Mouse (Mus musculus): Measurements from ENCODE around the gene Plekhs1. TPM values are rescaled to one million over a fixed set of nuclear protein-coding genes. Genes with fewer than 3 reads are reported as not detected.

The Plekhs1 gene
- total and polyA plus RNA-seq, 3 experiments = 0.84 to 0.85 TPM; not detected in 1

DNA sequence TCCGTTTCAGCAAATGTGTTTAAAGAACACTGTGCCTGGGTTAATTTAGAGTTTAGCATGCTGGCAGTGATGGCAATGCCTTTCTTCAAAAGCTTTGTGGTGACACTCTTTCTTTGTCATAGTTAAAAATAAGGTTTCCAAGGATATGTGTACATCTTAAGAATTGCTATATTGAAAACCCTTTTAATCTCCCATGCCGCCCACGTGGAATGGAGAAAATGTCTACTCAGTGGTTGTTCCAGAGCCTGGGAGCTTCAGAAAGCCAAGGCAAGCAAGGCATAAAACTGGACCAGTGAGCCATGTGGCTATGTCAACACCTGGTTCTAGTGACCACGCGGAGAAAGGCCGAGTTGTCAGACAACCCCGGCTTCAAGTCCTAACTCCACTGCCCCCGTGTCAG, 11.9 kb upstream of the Plekhs1 start:
- Histone ChIP-seq H3K4me3 (ENCODE audit: control insufficient read depth in 1 of 2, insufficient read depth in 1 of 2, low read depth in 2 of 2, low read length in 2 of 2) (no peak overlapping the region), H3K9me3 (replicated peaks; ENCODE audit: insufficient read depth, low read length) (no peaks in the 10 kb centered on the region), H3K9ac (ENCODE audit: control insufficient read depth, low read depth, low read length, poor library complexity, severe bottlenecking) (no peak overlapping the region), H3K36me3 (ENCODE audit: control insufficient read depth in 1 of 2, insufficient read depth in 2 of 2, low read length in 2 of 2) (0 out of 4 replicates have a peak, but pooled peaks cover 0 to 2% of the 10 kb centered on the region in 2 experiments), H3K27me3 (ENCODE audit: control insufficient read depth in 1 of 2, insufficient read depth in 2 of 2, low read length in 2 of 2) (no peaks in the 10 kb centered on the region), H3K4me1 (ENCODE audit: control insufficient read depth in 1 of 2, insufficient read depth in 2 of 2, low read length in 2 of 2) (no peaks in the 10 kb centered on the region), H3K79me2 (ENCODE audit: control insufficient read depth, insufficient read depth, low read length, poor library complexity) (no peaks in the 10 kb centered on the region), H3K27ac (ENCODE audit: control insufficient read depth, low read depth, low read length) (no peak overlapping the region)
- TF ChIP-seq ELF1 (IDR thresholded peaks at IDR 0.05; ENCODE audit: low read depth, low read length) (no peak), TCF12 (IDR thresholded peaks at IDR 0.05; ENCODE audit: low read depth, low read length) (no peak), ETS1 (IDR thresholded peaks at IDR 0.05; ENCODE audit: low read depth, low read length) (no peak), MEF2A (IDR thresholded peaks at IDR 0.05; ENCODE audit: extremely low read depth, insufficient replicate concordance, low read depth, low read length, poor library complexity, severe bottlenecking) (no peak), TBP (IDR thresholded peaks at IDR 0.05; ENCODE audit: low read depth, low read length) (no peak), SIN3A (IDR thresholded peaks at IDR 0.05; ENCODE audit: low read length) (no peak), MXI1 (IDR thresholded peaks at IDR 0.05; ENCODE audit: low read depth, low read length) (no peak)
- DNase-seq (ENCODE audit: low read depth, low spot score) = no peak

DNA sequence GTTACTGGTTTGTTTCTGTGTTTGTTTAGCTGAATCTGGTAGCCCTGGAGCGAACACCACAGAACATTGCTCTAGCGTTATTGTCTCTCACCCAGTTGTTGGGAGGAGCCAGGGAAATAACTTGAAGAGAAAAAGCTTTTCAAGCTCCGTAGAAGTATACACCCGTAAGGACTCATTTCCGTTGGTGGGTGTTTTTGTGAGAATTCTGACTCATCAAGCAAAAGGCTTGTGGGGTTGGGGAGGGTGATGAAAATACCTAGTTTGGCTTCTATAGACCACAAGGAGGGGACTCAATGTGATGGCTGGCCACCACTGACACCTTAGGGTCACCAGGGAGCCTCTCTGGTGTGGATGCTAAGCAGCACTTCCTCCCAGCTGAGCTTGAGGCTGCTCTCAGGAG, 10.5 kb upstream of the Plekhs1 start:
- TF ChIP-seq GABPA (IDR thresholded peaks at IDR 0.05; ENCODE audit: low read depth, low read length) (no peak), SIN3A (IDR thresholded peaks at IDR 0.05; ENCODE audit: low read length) (no peak), GATA1 (IDR thresholded peaks at IDR 0.05; ENCODE audit: low read depth, low read length) (no peak), USF2 (IDR thresholded peaks at IDR 0.05; ENCODE audit: borderline replicate concordance in 1 of 2, insufficient read depth in 1 of 2, low read depth in 1 of 2, low read length in 2 of 2) (no peak), UBTF (IDR thresholded peaks at IDR 0.05; ENCODE audit: borderline replicate concordance, insufficient read depth, low read depth, low read length) (no peak)
- Histone ChIP-seq H3K27ac (ENCODE audit: control insufficient read depth, low read depth, low read length) (no peak overlapping the region), H3K9me3 (replicated peaks; ENCODE audit: insufficient read depth, low read length) (no peaks in the 10 kb centered on the region), H3K4me1 (ENCODE audit: control insufficient read depth in 1 of 2, insufficient read depth in 2 of 2, low read length in 2 of 2) (peaks cover 0 to 5% of the 10 kb centered on the region in 2 experiments; a peak in 3 of 4 replicates), H3K27me3 (ENCODE audit: control insufficient read depth in 1 of 2, insufficient read depth in 2 of 2, low read length in 2 of 2) (no peaks in the 10 kb centered on the region), H3K4me3 (ENCODE audit: control insufficient read depth in 1 of 2, insufficient read depth in 1 of 2, low read depth in 2 of 2, low read length in 2 of 2) (no peak overlapping the region), H3K36me3 (ENCODE audit: control insufficient read depth in 1 of 2, insufficient read depth in 2 of 2, low read length in 2 of 2) (peaks cover 0 to 2% of the 10 kb centered on the region in 2 experiments; a peak in 1 of 4 replicates), H3K9ac (ENCODE audit: control insufficient read depth, low read depth, low read length, poor library complexity, severe bottlenecking) (no peak overlapping the region), H3K79me2 (ENCODE audit: control insufficient read depth, insufficient read depth, low read length, poor library complexity) (no peaks in the 10 kb centered on the region)
- DNase-seq (ENCODE audit: low read depth, low spot score) = no peak

DNA sequence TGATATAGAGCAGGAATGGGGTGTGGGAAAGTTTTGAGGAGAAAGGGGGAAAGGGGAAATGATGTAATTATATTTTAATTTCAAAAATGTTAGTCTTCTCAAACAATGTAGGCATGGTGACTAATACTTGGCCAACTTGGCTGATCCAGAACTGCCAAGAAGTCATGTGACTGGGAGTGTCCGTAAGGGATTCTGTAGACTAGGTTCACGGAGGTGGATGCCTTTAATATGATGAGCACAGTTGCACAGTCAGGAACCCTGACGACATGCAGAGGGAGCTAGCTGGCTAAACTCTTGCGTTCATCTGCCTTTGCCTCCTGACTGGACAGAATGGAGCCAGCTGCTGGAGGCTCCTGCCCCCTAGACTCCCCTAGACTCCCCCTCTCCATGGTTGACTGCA, 9.6 kb upstream of the Plekhs1 start:
- H3K79me2 ChIP-seq (ENCODE audit: control insufficient read depth, insufficient read depth, low read length, poor library complexity) = no peaks in the 10 kb centered on the region
- peaks cover 0 to 6% of the 10 kb centered on the region in 2 experiments; a peak in 3 of 4 replicates for H3K4me1 ChIP-seq (ENCODE audit: control insufficient read depth in 1 of 2, insufficient read depth in 2 of 2, low read length in 2 of 2)
- no peaks in the 10 kb centered on the region for H3K9me3 ChIP-seq (replicated peaks; ENCODE audit: insufficient read depth, low read length)
- no peaks in the 10 kb centered on the region; a peak in 1 of 4 replicates for H3K36me3 ChIP-seq (ENCODE audit: control insufficient read depth in 1 of 2, insufficient read depth in 2 of 2, low read length in 2 of 2)
- H3K27me3 ChIP-seq (ENCODE audit: control insufficient read depth in 1 of 2, insufficient read depth in 2 of 2, low read length in 2 of 2) = no peaks in the 10 kb centered on the region
- H3K27ac ChIP-seq (ENCODE audit: control insufficient read depth, low read depth, low read length) = no peak overlapping the region
- H3K9ac ChIP-seq (ENCODE audit: control insufficient read depth, low read depth, low read length, poor library complexity, severe bottlenecking) = no peak overlapping the region
- no peak for DNase-seq (ENCODE audit: low read depth, low spot score)
- TF ChIP-seq POLR2AphosphoS5 (IDR thresholded peaks at IDR 0.05; ENCODE audit: borderline replicate concordance, low read depth, low read length) = no peak
- TF ChIP-seq RAD21 (IDR thresholded peaks at IDR 0.05; ENCODE audit: low read depth, low read length) = no peak
- TF ChIP-seq SIN3A (IDR thresholded peaks at IDR 0.05; ENCODE audit: low read length) = no peak
- no peak for TF ChIP-seq NRF1 (IDR thresholded peaks at IDR 0.05; ENCODE audit: insufficient read depth, low read depth, low read length, poor library complexity, severe bottlenecking)
- TF ChIP-seq MEF2A (IDR thresholded peaks at IDR 0.05; ENCODE audit: extremely low read depth, insufficient replicate concordance, low read depth, low read length, poor library complexity, severe bottlenecking) = no peak
- TF ChIP-seq MYC (IDR thresholded peaks at IDR 0.05; ENCODE audit: low read depth, low read length) = no peak
- no peak for TF ChIP-seq TCF12 (IDR thresholded peaks at IDR 0.05; ENCODE audit: low read depth, low read length)
- no peak for TF ChIP-seq MYB (IDR thresholded peaks at IDR 0.05; ENCODE audit: low read depth, low read length)
- TF ChIP-seq ZKSCAN1 (IDR thresholded peaks at IDR 0.05; ENCODE audit: low read depth, low read length) = no peak
- no peak for TF ChIP-seq KAT2A (conservative IDR thresholded peaks at IDR 0.05; ENCODE audit: low read depth, low read length)
- TF ChIP-seq ZMIZ1 (IDR thresholded peaks at IDR 0.05; ENCODE audit: low read depth, low read length) = no peak
- no peak overlapping the region for H3K4me3 ChIP-seq (ENCODE audit: control insufficient read depth in 1 of 2, insufficient read depth in 1 of 2, low read depth in 2 of 2, low read length in 2 of 2)
